Mouse (Mus musculus): ENCODE data around the gene Tex9. TPM values are rescaled to one million over a fixed set of nuclear protein-coding genes. Genes with fewer than 3 reads are reported as not detected.
A peak's percentile ranks its signal among the peaks of the same experiment; 100 is the strongest.
"Not testable (repeated sequence)": the region's sequence is repeated elsewhere in the genome, so short reads cannot be mapped to it uniquely, and the experiment has no call there.

The Tex9 gene
- total RNA-seq, 2 experiments from 2014 or later: 5.8 to 7.5 TPM

DNA sequence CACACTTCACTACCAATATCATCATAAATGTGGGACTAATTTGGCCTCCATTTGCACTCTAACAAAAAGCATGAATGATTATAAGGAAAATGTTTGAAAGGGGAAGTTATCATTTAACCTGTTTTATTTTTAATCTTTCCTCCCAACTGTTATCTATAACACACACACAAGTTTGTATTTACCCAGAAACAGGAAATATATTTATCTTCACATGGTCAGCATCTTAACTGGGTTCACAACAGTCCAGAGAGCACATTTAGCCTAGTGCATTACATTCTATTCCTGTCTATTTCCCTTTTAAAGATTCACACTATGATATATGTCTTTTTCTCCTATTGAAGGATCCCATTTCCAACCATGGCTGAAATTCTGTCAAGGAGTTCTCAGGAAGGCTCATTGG, 3.5 kb downstream of the Tex9 start:
- DNase-seq (ENCODE audit: extremely low spot score in 1 of 2, low spot score in 1 of 2): no peak

DNA sequence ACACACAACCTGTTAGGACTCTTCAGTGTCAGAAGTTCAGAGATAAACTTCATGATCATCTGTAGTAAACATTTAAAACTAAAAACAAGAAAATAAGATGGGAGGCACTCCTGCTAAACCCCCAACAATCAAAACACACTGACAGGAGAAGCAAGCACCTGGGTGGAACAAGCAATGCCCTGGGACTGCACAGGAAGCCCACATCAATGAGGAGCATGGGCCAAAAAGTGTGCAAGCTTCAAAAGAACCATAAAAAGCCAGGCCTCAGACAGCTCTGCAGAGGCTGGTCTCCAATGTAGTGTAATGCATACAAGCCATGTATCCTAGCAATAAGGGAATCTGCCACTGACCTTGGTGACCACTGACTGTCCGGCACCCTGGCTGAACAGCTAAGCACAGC, 12.7 kb downstream of the Tex9 start:
- no peak for DNase-seq (ENCODE audit: extremely low spot score in 1 of 2, low spot score in 1 of 2)

DNA sequence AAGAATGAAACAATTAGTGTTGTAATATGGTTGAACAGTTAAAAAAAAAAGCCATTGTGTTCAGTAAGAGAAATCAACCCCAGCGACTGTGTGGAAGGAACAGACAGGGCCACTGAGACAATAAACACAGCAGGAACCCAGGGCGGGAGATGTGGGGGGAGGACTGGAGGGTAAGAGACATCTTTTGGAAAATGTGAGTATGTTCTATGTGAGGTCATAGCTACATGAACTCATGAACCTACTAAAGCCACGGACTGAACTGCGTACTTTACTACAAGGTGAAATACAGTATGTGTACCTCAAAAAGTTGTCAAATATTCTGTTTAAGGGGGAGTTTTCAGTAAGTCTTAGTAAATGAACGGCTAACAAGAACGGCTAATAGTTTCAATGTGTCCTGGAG, 14.7 kb downstream of the Tex9 start:
- no peak for DNase-seq (ENCODE audit: extremely low spot score in 1 of 2, low spot score in 1 of 2)

DNA sequence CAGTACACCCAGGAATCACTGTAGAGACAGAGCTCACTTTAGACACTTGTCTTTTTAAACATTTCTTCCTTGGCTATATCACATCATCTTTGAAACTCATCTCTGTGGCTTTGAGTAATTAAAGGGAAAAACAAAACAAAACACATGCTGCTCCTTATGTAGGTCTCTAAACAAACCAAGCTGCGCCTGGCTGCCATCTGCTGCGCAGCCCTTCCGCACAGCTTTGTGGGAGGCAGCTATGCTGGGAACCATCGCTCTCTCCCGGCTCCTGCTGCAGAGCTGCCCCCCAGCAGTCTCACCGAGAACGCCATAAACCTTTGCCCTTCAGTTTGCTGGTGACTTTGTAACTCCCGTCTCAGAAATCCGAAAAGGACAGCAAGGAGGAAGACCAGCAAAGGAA, 16.5 kb downstream of the Tex9 start:
- peak; percentile 27 to 55 for DNase-seq (ENCODE audit: extremely low spot score in 1 of 2, low spot score in 1 of 2)

DNA sequence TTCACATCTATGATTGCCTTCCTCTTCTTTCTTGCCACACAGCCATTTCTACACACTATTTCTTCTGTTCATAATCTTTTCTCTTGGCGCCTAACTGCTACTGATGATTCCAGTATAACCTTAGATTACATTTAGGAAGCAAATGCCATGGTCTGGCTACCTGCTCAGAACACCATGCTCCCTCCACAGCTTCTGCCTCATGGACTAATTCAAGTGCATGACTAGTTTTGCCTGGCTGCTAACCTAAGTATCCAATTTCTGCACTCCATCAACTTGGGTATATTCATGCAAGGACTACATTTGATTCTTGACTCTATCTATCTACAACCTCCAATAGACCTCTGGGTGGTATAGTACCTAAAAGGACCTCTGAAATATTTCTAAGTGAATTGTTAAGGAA, 22.2 kb downstream of the Tex9 start:
- DNase-seq (ENCODE audit: extremely low spot score in 1 of 2, low spot score in 1 of 2): no peak

DNA sequence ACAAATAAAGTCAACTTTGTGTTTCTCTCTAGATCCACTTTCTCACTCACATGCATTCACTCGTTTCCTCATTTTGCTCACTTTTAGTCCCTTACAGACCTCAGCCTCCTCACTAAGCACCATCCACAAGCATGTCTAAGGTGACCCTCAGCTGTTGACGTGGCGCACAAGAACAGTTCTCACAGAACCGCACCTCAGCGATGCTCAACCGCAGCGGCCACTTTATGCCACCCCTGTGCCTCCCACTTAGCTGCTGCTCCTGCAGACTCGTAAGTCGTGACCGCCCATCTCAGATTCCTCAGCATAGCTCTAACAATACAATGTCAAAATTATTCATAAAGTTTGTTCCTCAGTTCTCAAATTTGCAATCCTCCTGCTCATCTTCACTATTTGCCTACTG, 23.4 kb downstream of the Tex9 start:
- DNase-seq (ENCODE audit: extremely low spot score in 1 of 2, low spot score in 1 of 2): no peak

DNA sequence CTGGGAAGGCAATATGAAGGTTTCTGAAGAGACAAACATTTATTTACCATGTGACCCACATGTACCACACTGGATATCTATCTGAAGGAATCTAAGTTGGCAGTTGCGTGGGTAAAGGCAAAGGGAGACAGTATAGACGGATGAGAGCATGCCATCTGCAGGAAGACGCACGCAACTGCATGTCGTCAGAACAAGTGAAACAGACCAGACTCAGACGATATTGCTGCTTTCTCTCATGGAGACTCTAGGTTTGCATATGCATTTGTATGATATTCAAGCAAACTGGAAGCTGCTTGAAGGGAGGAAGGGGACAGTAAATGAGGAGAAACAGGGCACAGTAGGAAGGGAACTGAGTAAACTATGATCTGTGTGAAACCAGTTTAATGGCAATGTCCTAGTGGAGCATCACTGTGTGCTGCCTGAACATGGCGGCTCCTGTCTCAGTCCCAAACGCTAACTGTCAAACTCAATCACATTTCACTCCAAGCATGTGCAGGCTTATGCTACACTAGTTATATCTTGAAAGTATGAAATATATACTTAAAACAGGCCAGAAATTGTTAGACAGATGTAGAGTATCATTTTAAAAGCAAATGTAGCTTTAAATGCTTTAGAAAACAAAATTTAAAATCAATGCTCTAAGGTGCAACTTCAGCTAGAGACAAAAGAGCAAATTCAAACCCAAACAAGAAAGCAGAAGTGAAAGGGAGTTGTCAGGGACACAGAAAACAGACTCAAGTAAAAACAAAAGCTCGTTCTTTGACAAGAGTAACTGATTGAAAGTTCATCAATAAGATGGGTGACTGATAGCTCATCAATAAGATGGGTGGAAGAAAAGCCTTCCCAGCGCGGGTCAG, 24.2 kb downstream of the Tex9 start:
- no peak for DNase-seq (ENCODE audit: extremely low spot score in 1 of 2, low spot score in 1 of 2)

DNA sequence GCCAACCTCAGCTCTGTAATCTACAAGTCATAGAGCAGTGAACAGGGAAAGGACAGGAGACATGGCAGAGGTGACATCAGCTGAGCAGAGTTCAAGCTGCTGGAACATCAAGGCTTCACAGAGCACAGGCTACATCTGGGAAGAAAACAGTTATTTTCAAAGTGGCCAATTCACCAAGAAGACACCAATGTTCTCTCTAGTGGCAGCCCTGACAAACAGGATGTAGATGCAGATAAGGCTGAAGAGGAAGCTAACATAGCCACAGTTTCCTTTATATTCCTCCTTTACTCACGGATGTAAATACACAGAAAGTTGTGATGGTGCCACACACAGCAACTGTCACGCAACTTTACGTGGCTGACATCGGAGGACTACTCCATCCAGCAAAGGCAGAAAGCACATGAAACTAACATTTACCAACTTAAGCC, 26.2 kb downstream of the Tex9 start:
- no peak for DNase-seq (ENCODE audit: extremely low spot score in 1 of 2, low spot score in 1 of 2)

DNA sequence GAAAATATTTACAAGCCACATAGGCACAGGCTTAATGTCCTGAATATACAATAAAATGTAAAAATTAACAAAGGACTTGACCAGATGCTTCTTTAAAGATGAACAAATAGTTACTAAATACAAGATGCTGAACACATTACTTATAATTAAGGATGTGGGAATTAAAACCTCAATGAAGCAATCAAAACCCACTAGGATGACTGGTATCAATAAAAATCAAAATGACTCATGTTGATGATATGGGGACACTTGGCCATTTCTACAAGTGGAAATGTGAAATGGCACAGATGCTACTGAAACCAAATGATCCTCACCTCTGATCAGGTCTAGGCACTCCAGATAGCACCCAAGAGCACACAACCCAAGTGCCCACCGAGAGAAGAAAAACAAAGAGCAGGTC, 27.2 kb downstream of the Tex9 start:
- DNase-seq (ENCODE audit: extremely low spot score in 1 of 2, low spot score in 1 of 2): no peak

DNA sequence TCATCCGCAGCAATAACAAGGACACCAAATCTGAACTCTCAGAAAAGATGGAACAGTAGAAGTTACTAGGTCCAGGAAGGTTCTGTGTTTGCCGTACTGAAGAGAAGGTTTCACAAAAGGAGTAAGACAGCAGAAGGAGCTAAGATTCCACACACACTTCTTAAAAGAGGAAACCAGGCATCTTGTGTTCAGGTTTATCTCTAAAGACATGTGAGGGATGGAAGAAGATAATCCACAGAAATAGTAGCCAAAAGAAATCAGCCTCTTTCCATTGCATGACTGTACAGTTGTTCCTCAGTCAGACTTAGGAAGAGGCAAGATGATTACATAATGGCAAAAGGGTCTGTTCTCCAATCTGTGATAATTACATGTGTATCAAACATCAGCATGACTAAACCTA, 29.6 kb downstream of the Tex9 start:
- no peak for DNase-seq (ENCODE audit: extremely low spot score in 1 of 2, low spot score in 1 of 2)

DNA sequence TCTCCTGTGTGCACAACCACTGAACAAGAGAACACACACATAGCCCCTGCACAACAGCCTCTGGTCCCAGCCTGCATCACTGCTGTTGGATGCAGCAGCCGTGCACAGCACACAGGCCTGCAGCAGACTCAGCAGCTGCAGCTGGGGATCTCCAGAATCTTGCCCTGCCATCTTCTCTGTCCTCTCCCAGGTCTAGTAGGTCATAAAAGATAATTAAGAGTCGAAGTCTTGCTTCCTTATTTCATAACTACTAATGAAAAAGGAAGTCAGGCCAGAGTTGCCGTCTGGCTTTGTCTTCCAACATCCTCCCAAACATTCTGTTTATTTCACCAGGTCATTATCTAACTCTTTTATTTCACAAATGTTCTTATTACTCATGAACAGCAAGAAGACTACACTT, 31.2 kb downstream of the Tex9 start:
- no peak for DNase-seq (ENCODE audit: extremely low spot score in 1 of 2, low spot score in 1 of 2)

DNA sequence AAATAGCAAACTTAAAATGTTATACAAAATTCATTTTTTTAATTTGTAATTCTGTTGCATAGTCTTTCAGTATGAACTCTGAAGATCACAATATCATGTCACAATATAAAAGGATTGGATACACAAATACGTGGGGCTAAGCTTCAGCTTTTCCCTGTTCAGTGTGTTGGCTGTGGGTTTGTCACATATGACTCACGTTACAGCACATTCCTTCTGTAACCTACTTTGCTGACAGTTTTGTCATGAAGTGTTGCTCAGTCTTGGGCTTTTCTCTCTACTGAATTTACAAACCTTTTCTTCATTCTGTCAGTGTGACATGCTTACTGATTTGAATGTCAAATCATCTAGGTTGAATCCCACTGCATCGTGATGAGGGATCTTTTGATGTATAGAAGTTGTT, 32.3 kb downstream of the Tex9 start:
- no peak for DNase-seq (ENCODE audit: extremely low spot score in 1 of 2, low spot score in 1 of 2)

DNA sequence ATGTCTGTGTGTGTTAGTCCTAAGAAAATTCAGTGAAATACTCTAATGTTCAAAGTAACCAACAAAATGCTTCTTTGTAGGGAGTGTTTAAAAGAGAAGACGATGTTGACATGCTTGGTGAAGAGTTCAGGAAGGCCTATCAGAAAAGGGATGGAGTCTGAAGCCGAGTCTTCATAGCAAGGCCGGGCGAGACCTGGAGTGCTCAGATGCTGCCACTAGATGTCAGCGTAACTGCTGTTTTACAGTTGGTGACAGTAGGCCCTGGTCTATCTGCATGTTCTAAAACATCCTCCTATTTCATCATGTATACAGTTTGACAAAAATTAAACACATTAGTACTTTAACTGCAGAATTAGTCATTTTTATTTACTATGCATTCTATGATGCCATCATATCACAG, 33.8 kb downstream of the Tex9 start:
- DNase-seq (ENCODE audit: extremely low spot score in 1 of 2, low spot score in 1 of 2): peak; percentile 25 to 72

DNA sequence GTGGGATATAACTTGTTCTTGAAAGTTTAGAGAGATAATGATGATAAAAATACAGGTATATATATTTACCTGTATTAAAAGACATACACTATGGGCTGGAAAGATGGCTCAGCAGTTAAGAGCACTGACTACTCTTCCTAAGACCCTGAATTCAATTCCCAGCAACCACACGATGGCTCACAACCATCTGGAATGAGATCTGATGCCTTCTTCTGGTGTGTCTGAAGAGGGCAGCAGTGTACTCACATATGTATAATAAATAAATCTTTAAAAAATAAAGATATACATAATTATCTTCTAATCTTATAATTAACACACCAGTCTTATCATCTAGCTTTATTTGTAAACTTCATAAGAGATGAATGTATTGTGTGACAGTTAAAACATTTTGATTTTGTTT, 35.6 kb downstream of the Tex9 start:
- DNase-seq (ENCODE audit: extremely low spot score in 1 of 2, low spot score in 1 of 2): no peak

DNA sequence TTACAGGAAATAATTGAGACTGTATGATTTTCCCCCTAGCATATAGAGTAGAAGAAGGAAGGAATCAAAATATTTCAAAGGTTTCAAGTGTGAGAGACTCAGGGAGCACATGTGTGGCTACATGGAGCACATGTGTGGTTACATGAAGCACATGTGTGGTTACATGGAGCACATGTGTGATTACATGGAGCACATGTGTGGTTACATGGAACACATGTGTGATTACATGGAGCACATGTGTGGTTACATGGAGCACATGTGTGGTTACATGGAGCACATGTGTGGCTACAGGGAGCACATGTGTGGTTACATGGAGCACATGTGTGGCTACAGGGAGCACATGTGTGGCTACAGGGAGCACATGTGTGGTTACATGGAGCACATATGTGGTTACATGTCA, 37.7 kb downstream of the Tex9 start:
- DNase-seq (ENCODE audit: extremely low spot score in 1 of 2, low spot score in 1 of 2): not testable (repeated sequence)

DNA sequence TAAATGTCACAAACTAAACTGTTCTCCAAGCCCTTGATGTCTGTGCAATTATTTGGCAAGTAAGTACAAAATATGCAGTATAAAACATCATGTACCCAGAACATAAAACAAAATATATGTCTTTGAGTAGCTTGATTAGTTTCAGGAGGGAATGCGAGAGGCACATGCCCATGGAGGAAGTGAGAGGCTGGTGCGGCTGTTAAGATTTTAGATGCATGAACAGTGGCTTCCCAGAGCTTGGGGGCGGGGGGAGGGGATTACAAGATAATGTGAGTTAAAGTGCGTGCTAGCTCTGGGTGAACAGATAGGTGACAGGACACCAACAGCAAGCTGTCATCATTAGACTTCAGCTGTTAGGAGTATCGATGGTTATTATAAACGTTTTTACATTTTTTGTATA, 40.9 kb downstream of the Tex9 start:
- no peak for DNase-seq (ENCODE audit: extremely low spot score in 1 of 2, low spot score in 1 of 2)

DNA sequence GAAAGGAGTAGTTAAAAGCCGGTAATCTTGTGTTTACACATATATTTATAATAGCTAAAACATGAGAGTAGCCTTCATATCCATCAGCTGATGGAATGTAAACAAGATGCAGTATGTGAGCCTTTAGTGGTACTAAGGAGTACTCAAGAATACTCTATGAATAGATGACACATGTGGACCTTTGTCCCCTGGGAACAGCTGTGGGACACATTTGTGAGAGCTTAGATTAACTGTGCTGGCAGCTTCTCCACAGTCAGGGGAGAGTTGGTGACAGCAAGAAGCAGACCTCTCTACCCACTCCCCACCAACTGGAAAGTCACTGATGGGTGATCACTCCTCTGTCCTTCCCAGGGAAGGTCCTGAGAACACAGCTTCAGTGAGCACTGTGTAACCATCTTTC, 41.6 kb downstream of the Tex9 start:
- DNase-seq (ENCODE audit: extremely low spot score in 1 of 2, low spot score in 1 of 2): no peak

DNA sequence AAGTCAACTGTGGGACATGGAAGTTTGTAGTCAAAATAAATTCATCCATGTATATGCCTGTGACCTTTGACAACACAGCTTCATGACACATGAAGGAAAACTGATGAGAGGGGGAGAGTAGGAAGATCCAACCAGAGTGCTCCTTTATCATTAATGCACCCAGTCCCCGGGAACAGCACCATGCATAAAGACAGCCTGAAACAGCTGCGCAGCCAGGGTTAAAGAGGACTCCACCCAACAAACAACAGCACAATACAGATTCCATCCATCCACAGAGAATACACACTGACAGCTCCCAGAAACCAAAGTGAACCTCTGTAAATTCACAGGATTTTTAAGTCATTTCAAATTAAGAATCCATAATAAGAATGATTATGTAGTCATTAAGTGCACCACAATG, 42.2 kb downstream of the Tex9 start:
- DNase-seq (ENCODE audit: extremely low spot score in 1 of 2, low spot score in 1 of 2): no peak

DNA sequence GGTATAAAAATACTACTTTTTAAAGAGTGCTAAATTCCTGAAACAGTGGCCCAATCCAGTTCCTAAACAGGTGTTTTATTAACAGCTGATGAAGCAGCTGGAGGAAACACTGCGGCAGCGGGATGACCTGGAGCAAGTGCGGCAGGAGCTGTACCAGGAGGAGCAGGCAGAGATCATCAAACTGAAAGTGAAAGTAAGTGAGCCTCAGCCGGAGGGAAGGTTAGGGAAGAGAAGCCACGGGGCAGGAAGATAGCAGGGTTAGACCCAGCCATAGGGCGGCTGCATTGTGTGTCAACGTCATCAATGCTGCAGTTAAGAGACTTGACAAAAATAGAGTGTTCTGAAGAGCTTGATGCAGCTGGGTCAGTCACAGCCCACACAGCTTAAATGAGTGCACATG, 42.6 kb downstream of the Tex9 start:
- no peak for DNase-seq (ENCODE audit: extremely low spot score in 1 of 2, low spot score in 1 of 2)

DNA sequence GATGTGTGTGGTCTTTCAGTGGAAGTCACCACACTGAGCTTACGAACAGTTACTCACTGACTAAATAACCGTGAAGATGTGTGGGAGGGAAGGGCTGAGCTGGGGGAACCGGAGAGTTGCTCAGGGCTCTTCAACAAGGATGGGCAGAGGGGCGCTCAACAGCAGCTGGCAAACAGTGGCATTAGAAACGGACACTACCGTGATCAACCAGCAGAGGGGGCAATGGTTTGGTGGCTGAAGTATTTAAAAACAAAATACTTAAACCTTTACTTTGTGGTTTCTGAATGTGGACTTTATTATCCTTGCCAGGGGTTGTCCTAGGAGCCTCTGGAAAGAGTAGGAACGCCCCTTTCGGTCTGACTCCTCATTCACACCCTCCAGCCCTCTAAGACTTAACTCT, 44.0 kb downstream of the Tex9 start:
- DNase-seq (ENCODE audit: extremely low spot score in 1 of 2, low spot score in 1 of 2): peak; percentile 36 to 82

DNA sequence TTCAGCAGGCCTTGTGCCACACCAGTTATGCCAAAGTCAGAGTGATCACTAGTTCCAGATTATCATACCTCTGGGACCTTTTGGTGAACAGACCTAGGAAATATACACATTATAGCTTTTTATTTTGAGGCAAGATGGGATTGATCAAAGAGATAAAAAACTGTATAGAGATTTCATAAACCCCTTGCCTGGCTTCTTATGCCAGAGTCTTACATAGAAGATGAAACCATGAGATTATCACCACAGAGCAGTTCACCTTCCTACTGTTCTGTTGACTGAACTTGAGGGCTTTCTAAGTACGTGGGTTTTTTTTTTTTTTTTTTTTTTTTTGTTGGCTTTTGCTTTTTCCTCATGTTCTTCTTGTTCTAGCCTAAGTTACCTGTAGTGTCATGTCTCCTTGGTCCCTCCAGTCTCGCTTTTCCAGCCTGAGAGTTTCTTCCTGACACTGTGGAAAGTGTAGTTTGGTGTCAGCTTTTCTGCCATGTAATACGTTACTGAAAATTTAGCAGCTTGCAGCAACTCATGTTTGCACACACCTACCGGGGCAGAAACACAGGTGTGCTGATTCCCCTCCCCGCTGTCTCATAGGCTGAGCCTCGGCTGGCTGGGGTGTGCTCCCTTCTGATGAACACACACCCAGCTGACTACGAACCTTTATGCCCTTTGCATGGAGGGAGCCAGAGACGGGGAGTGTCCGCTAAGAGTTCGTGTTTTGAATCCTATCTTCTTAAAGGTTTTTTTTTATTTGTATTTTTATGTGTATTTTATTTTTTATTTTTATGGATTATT, 49.9 kb downstream of the Tex9 start:
- DNase-seq (ENCODE audit: extremely low spot score in 1 of 2, low spot score in 1 of 2): no peak

All from layer of hippocampus, postnatal 25 days (tissue).